Mouse (Mus musculus) thymus, postnatal 10 days (tissue): Measurements from ENCODE around the gene Gprc5c.
"Not testable (repeated sequence)": the region's sequence is repeated elsewhere in the genome, so short reads cannot be mapped to it uniquely, and the experiment has no call there.

Experiments
- DNase-seq, 2 experiments: peaks; one replicate each; pipeline ENCODE4 v3.0.0; 2021; ENCODE audit warnings: low spot score in 2 of 2

Gprc5c gene

GRCm38 (mm10) chr11:114909538-114909937 lies 58.6 kb downstream of the Gprc5c start:
- DNase-seq, result not testable (repeated sequence)

GRCm38 (mm10) chr11:114912847-114913246 lies 61.9 kb downstream of the Gprc5c start:
- peak in 1 of 2 experiments; percentile 49 for DNase-seq

GRCm38 (mm10) chr11:114914978-114915377 lies 64.0 kb downstream of the Gprc5c start:
- no peak for DNase-seq

- DNase-seq, result no peak
Measured at GRCm38 (mm10) chr11:114917120-114917519, 66.2 kb downstream of the Gprc5c start.
